Mouse (Mus musculus): ENCODE measurements around the gene Rdx.

- TF ChIP-seq JUND (IDR thresholded peaks at IDR 0.05; ENCODE audit: low read depth, low read length) (no peak), GATA1 (IDR thresholded peaks at IDR 0.05; ENCODE audit: low read depth, low read length) (no peak), MAFK (IDR thresholded peaks at IDR 0.05; ENCODE audit: borderline replicate concordance, low read depth, low read length) (no peak)
Observed at GRCm38 (mm10) chr9:52017091-52017490, 29.9 kb upstream of the Rdx start.

Data from MEL (cell line).